Mouse (Mus musculus) lung, postnatal 0 days (tissue): Measurements from ENCODE around the gene Mapk8ip3.

Experiments used
- CTCF ChIP-seq: IDR thresholded peaks from 2 replicates; pipeline ENCODE4 v1.5.1; 2016; ENCODE audit warnings: antibody characterized with exemption, mild to moderate bottlenecking
- EP300 ChIP-seq: IDR thresholded peaks from 2 replicates; pipeline ENCODE4 v1.6.1; 2016; ENCODE audit warnings: antibody characterized with exemption, mild to moderate bottlenecking, control low read depth

GRCm38 (mm10) chr17:24861785-24862184 lies 75.0 kb downstream of the Mapk8ip3 start:
- no peak for TF ChIP-seq CTCF
- no peak for TF ChIP-seq EP300
